Mouse (Mus musculus) kidney, adult 2 months (tissue): ENCODE data around the gene Fcf1. TPM values are rescaled to one million over a fixed set of nuclear protein-coding genes. Genes with fewer than 3 reads are reported as not detected.

Experiments
- DNase-seq: peaks from one replicate; pipeline ENCODE4 v3.0.0; 2021
- H3K27ac ChIP-seq: fragments of 200-500 bp; 2 replicates; pipeline ENCODE4 v1.5.1; 2012; ENCODE audit warnings: low read depth, low read length, control low read depth, inconsistent platforms; ENCODE audit not compliant: insufficient read depth
- H3K27me3 ChIP-seq: fragments of 200-500 bp; replicated peaks from 2 replicates; pipeline ENCODE4 v1.6.1; 2012; ENCODE audit warnings: mild to moderate bottlenecking, moderate library complexity, low read length, inconsistent platforms; ENCODE audit not compliant: control insufficient read depth, insufficient read depth
- H3K36me3 ChIP-seq: fragments of 200-500 bp; 2 replicates; pipeline ENCODE4 v1.6.1; 2012; ENCODE audit warnings: mild to moderate bottlenecking, moderate library complexity, low read length, inconsistent platforms; ENCODE audit not compliant: control insufficient read depth, insufficient read depth
- H3K4me1 ChIP-seq: fragments of 200-500 bp; 2 replicates; pipeline ENCODE4 v1.6.1; 2011; ENCODE audit warnings: low read length; ENCODE audit not compliant: control insufficient read depth, insufficient read depth
- H3K4me3 ChIP-seq: fragments of 200-500 bp; 2 replicates; pipeline ENCODE4 v1.5.1; 2011; ENCODE audit warnings: mild to moderate bottlenecking, low read depth, low read length, control low read depth; ENCODE audit not compliant: insufficient read depth
- CTCF ChIP-seq: fragments of 200-500 bp; conservative IDR thresholded peaks from 2 replicates; pipeline ENCODE4 v1.5.1; 2011; ENCODE audit warnings: low read depth, mild to moderate bottlenecking, control low read depth, low read length, moderate library complexity, mixed read lengths; ENCODE audit not compliant: insufficient read depth, insufficient read length
- POLR2A ChIP-seq: fragments of 200-500 bp; IDR thresholded peaks from one replicate; pipeline ENCODE4 v1.6.1; 2011; ENCODE audit warnings: low read depth, low read length, control low read depth
- WGBS: fragments of 180-500 bp; shearing (Covaris S2); methylation state at CpG from one replicate; pipeline ENCODE4 v1.1.7; 2018; 5-methylcytosine and 5-hydroxymethylcytosine counted together
- polyA plus RNA-seq: library from polyadenylated mRNA; depleted of rRNA; stranded (reverse); fragments of >200 nt; gene quantifications from 2 replicates; pipeline ENCODE4 v1.2.3, GENCODE M21; 2012

The Fcf1 gene
- polyA plus RNA-seq, 1 experiment = 52.0 TPM

DNA sequence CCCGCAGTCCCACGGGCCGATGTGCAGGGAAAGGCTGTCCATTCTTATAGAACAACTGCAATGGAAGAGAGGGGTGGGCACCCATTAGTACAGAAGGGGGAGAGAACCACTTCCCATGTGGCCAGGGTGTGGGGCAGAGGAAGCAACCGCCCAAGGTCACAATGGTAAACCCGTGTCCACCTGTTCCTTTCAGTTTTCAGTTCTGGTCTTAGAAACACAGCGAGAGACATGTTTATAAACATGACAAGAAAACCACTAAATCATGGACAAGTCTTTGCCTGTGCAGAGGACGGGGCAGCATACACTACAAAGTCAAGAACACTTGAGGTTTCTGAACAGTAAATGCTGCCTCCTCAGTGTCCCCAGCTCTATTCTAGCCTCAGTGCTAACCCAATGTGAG lies 30.4 kb upstream of the Fcf1 start:
- Histone ChIP-seq H3K27ac (no peak overlapping the region), H3K27me3 (no peaks in the 10 kb centered on the region), H3K36me3 (peaks cover 1% of the 10 kb centered on the region; the same call in 1 of the 2 replicates), H3K4me1 (no peaks in the 10 kb centered on the region), H3K4me3 (no peak overlapping the region)
- TF ChIP-seq POLR2A = no peak
- no peak for TF ChIP-seq CTCF
- no peak for DNase-seq
- WGBS = 86% methylated on average over 7 of the region's 7 CpGs

DNA sequence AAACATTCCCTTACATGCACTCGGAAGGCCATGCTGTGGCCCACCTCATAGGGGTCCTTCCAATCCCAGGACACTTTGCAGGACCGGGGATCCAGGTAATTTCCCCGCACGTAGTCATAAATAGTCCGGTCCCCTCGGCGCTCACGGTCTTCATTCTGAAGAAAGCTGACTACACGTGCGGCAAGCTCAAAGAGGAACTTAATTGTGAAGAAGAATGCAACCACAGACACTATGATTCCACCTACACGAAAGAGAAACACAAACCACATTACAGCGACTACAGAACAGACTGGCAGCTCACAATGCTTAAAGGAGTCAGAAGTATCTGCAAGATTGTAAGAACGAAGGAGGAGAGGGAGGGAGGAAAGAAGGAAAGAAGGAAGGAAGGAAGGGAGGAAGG lies 29.0 kb upstream of the Fcf1 start:
- H3K4me1 ChIP-seq = no peaks in the 10 kb centered on the region
- WGBS = 91% methylated on average over 13 of the region's 13 CpGs
- TF ChIP-seq CTCF (no peak), POLR2A (no peak)
- no peaks in the 10 kb centered on the region for H3K27me3 ChIP-seq
- no peak overlapping the region for H3K4me3 ChIP-seq
- H3K27ac ChIP-seq = no peak overlapping the region
- H3K36me3 ChIP-seq = peaks cover 2% of the 10 kb centered on the region; the same call in 1 of the 2 replicates
- no peak for DNase-seq

DNA sequence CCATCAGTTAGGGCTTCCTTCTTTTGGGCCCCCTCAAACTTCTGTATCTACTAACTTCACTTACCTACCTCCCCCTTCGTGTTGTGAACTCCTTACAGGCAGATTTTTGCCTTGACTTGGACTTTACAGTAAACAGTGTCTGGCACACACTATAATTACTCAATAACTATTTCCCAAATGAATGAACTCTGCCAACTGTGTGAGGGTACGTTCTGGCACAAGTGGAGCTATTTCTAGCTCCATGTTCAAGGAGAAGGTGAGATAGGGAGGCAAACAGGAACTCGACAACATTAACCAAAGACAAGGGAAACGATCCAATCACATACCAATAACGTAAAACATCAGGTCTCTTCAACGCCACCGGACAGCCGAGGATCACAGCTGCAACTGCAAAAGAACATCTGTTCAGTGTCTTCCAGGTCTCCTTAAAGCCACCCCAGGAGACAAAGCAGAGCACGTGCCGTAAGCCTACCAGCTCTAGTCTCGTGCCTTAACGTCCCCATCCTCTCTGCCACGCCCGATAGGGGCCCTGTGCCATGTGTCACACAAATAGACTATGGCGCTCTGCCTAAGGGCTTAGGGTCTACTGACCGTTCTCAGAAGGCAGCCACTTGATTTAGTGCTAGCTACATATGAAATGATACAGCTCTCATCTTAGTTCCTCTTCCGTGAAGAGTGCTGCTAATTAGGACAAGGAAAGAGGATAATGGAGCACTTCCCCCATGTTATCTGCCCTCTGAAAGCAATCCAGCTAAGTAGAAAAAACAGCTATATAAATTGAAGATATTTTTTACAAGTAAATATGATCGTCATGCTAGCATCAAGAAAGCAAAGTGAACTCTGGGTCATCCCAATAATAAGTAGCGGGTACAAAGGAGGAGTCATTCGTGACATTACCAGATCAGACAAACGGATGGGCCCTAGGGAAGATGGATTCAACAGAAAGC lies 27.4 kb upstream of the Fcf1 start:
- Histone ChIP-seq H3K27me3 (no peaks in the 10 kb centered on the region), H3K4me1 (no peaks in the 10 kb centered on the region), H3K4me3 (no peak overlapping the region), H3K36me3 (peaks cover 2% of the 10 kb centered on the region; the same call in 1 of the 2 replicates), H3K27ac (no peak overlapping the region)
- no peak for DNase-seq
- WGBS = 86% methylated on average over 21 of the region's 21 CpGs
- TF ChIP-seq CTCF = no peak
- no peak for TF ChIP-seq POLR2A

DNA sequence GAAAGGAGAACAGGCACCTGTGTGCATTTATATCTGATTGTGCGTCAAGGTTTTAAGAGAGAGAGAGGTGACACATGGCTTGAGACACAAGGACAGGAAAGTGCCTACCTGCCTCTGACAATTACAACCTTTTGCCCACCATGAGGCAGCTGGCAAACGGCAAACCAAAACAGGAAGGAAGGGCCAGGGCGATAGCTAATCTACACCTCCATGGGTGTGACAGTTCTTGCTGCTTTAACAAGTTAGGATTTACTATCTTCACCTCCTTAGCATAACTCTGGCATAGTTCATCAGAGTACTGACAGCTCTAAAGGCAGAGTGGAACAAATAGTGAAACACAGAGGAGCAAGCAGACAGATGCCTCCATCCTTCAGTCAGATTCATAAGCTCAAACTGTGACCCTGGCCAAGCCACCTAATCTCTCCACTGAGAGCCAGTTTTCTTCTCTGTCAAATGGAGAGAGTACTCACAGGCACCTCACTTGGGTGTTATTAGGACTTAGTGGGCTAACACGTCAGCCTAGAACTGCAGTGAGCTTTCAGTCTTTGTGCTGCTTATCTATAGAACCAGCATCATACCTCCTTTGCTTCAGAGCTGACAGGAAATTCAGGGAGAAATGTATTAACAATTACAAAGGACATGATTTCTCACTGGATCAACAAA lies 26.4 kb upstream of the Fcf1 start:
- Histone ChIP-seq H3K4me1 (no peaks in the 10 kb centered on the region), H3K27me3 (no peaks in the 10 kb centered on the region), H3K27ac (no peak overlapping the region), H3K36me3 (peaks cover 2% of the 10 kb centered on the region; the same call in 1 of the 2 replicates), H3K4me3 (no peak overlapping the region)
- WGBS = 80% methylated on average over 4 of the region's 4 CpGs
- DNase-seq = no peak
- no peak for TF ChIP-seq CTCF
- TF ChIP-seq POLR2A = no peak

DNA sequence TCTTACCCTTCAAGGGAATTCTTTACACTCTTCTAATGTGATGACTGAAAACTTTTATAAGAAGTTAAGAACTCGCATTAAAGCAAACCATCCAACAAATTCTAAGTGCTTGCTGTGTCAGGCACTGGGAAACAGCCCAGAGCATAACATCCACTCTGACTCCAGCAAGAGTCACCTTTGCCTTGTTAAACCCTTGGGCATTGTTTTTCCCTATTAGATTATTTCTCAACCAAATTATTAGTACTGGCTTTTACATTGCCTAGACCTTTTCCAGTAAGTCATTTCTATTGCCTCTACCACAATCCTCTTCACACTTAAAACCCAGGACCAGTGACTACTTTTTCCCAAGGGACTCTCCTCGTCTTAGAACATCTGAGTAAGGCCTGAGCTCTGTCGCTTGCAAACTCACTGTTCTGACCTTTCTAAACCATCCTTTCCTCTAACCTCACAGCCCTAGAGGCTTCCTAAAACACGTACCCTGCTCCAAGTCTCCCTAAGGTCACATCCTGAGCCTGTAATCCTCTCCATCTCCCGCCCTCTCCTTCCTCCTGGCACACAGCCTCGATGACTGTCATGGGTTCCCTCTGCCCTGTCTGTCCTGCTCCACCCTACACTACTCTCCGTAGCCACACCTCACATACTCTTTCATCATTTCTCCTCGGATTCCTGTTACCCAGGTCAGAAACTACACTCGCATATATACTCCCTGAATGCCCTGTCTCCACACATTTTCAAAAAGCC lies 25.7 kb upstream of the Fcf1 start:
- Histone ChIP-seq H3K27me3 (no peaks in the 10 kb centered on the region), H3K4me3 (no peak overlapping the region), H3K4me1 (no peaks in the 10 kb centered on the region), H3K27ac (no peak overlapping the region), H3K36me3 (peaks cover 2% of the 10 kb centered on the region; the same call in 1 of the 2 replicates)
- no peak for DNase-seq
- 83% methylated on average over 9 of the region's 9 CpGs for WGBS
- no peak for TF ChIP-seq CTCF
- no peak for TF ChIP-seq POLR2A

DNA sequence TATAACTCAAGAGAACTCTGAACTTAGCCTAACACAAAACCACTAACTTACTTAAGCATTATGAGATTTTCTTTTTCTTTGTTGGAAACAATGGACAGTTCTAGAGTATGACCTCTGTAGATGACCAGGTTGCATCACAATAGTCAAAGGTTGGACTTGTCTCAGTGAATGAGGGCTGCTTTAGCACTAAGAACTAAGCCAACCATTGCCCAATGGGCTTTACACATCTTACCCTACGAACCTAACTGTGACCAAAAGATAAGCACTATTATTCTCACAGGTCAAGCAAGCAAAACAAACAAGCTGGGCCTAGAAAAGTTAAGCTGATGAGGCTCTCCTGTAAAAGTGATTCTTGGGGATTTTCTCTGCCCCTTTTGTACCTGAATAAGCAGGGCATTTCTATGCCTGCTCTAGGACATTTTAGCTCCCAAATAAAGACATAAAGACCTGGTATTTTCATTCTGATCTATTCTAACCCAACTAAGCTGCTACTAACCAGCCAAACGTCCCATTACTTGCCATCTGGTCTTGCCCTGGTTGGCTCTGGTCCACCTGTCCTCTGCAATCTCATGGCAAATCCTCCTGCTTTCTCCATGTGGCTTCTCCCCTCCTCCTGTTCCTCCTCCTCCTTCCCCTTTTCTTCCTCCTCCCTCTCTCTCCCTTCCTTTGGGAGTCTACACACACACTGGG lies 22.7 kb upstream of the Fcf1 start:
- TF ChIP-seq CTCF = no peak
- no peak for TF ChIP-seq POLR2A
- Histone ChIP-seq H3K27ac (no peak overlapping the region), H3K27me3 (no peaks in the 10 kb centered on the region), H3K36me3 (peaks cover 4% of the 10 kb centered on the region; the same call in 1 of the 2 replicates), H3K4me1 (no peaks in the 10 kb centered on the region), H3K4me3 (no peak overlapping the region)
- no peak for DNase-seq
- WGBS = 83% methylated on average over 2 of the region's 2 CpGs
